Mouse (Mus musculus): Measurements from ENCODE around the gene Bhlhb9. TPM values are rescaled to one million over a fixed set of nuclear protein-coding genes. Genes with fewer than 3 reads are reported as not detected.

Bhlhb9 gene
- total RNA-seq, 2 experiments from 2014 or later: 2.3 to 5.3 TPM

DNA sequence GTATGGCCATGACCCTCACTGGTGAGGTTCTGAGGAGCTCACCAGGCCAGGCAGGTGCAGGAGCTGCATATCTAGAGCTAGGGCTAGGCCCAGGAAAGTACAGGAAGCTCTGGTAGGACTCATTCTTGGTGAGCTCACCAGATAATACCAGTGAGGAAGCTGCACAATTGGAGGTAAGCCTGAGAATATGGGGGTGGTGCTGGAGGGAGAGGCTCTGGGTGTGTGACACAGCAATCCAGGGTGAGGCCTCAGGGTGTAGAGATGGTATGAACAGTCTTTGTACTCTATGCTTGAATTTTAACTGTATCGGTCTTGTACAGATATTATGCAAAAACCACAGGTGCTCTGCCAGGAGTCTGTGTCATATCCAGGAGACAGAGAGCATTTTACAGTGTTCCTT lies 82.2 kb downstream of the Bhlhb9 start:
- intact Hi-C loops (cut with DNase I): no loop called here
- no peak for DNase-seq

DNA sequence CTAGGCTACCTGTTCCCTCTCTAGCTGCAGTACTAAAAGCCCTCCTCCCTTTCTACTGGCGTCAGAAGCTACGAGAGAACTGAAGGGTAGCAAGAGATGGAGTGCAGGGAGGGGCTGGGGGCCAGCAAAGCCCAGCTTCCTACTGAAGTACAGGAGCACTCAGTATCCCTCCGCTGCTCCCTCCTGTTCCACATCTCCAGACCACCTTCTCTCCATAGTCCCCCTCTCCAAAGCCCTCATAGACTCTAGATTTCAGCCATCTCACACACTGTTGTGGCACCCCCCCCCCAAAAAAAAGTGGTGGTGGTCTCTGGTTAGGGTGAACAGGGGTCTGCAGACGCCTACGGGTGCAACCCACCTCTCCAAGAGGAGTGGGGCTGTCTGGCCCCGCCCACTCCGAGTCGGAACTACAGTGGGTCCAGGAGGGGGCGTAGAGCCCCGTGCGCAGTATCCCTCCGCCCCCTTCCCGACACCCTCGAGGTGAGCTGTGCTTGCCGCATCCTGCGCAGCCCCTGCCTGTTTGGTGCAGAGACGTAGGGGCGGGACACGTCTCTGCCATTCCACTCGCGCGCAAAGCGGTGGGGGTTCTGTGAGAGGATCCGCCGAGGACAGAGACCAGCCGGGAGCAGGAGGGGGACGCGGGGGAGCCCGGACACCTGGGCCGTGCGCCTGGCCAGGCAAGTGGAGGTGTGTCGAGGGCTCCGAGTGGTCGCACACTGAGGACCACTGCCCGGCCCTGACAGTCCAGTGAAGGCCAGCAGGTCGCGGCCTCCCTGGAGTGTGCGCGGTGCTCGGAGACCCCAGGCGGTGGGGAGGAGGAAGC lies 88.2 kb downstream of the Bhlhb9 start:
- peak; percentile 21 for DNase-seq
- intact Hi-C loops (cut with DNase I): no loop called here

DNA sequence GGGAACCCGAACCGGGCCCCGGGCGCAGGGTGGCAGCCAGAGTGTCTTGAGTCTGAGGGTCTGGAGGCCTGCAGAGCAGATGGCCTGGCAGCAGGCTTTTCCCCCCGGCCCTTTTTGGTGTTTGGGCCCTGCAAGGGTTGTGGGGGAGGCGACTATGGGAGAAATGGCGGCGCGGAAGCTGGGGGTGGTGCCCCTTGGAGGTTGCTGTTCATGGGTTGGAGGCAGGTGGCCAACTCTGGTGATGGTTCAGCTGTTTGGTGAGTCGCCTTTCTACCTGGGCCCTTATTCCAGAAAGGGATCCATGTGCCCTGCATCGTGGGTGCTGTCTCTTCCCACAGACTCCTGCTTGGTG lies 88.8 kb downstream of the Bhlhb9 start:
- intact Hi-C loops (cut with DNase I): no loop called here
- peak in 1 of 2 experiments; percentile 4 for DNase-seq

DNA sequence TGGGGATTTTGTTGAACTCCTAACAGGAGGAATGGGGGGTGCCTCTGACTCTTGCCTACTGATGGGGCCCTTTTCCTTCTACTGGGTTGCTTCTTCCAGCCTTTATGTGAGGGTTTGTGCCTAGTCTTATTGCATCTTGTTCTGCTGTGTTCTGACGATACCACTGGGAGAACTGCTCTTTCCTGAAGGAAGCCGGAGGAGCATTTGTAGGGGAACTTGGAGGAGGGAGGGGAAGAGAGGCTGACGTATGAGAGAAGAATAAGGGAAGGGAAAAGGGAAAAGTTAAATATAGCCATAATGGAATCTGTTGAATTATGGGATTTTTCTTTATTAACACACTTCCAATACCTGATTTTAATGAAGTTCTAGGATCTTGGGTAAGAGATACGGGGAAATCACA lies 119.2 kb downstream of the Bhlhb9 start:
- intact Hi-C loops (cut with DNase I): no loop called here
- DNase-seq: no peak

DNA sequence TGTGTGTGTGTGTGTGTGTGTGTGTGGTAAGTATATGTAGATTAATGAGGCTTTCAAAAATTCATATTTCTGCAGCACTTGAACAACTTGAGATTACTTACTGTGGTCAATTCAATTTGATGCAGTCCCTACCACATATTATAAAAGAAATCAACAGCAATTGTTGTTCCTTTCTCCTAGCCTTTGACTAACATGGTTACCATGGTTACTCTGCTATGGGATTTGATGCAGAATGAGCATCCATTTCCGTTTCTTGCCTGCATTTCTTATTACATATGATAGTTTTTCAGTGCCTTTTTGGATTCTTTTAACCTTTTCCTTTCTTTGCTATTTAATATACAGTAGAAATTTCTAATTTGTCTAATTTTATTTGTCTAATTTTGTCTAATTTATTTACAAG lies 119.7 kb downstream of the Bhlhb9 start:
- intact Hi-C loops (cut with DNase I): no loop called here
- DNase-seq: no peak

DNA sequence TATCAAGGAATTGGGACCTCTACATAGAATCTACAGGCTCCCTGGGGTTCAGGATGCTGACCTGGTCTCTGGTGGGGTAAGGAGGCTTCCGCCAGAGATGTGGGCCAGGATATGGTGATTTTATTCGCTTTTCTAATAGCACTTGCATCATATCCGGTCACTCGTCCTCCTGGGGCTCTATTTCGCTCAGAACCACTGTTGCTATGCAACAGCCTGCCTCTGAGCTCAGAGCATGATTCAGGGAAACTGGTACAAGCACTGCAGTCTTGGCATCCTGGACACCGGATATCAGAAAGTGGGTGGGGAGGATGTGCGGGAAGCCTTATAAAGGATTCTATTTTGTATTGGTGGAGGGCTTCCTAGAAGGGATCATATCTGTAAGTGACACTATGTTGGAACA lies 124.8 kb downstream of the Bhlhb9 start:
- intact Hi-C loops (cut with DNase I): no loop called here
- DNase-seq: no peak

DNA sequence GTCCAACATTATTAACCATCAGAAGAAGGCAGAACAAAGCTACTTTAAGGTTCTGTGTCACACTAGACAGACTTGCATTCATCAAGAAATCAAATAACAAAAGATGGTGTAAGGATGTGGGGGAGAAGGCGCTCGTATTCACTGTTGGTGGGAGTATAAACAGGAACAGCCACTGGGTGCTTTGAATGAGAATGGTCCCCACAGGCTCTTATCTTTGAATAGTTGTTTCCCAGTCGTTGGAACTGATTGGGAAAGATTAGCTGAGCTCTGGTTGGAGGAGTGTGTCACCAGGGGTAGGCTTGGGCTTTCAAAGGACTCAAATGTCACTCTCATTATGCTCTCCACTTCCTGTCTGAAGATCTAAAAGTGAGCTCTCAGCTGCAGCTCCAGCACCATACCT lies 128.5 kb downstream of the Bhlhb9 start:
- no peak for DNase-seq
- intact Hi-C loops (cut with DNase I): no loop called here

DNA sequence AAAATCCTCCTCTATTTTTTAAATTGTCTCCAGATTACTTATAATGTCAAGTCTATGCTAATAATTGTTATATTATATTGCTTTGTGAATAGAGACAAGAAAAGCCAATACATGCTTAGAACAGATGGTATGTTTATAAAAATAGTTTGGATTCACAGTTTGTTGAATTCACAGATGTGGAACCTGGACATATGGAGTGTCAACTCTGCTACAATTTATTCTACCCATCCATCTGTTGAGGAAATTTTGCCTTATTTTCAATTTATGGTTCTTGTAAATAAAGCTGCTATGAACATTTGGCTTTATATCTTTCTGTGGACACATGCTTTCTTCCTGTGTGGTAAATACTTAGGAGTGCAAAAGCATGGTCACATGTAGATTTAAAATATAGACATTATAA lies 131.2 kb downstream of the Bhlhb9 start:
- intact Hi-C loops (cut with DNase I): no loop called here
- no peak for DNase-seq

DNA sequence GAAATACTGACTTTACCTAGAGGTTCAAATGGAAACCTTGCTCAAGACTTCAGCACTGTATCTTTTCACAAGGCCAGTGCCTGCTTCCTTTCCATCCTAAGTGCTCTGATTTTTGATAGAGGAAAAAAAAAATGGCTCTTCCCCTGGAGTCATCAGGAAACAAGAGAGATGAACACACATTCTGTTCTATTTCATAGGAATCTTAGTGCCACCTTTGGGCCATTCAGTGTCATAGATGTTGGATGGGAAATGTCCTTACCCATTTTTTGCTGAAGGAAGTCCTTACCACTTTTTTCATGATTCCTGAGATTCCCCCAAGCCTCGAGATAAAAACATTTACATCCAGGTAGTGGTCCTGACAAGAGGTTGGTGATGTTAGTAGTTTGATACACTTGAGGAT lies 139.1 kb downstream of the Bhlhb9 start:
- no peak for DNase-seq
- intact Hi-C loops (cut with DNase I): no loop called here

Small RNA genes within 50 kb of the gene (microRNA-seq; reads per million reads assigned to microRNA genes)
- gene Mir1970: 0 reads per million in 2 experiments

Other genes with a start within 250 kb of the Bhlhb9 start
- gene Nxf7, start 198.8 kb upstream of the Bhlhb9 start, total RNA-seq (2021): not detected
- not detected for gene Prame, start 169.9 kb upstream of the Bhlhb9 start, total RNA-seq (2021)
- not detected for gene Tcp11x2, start 103.8 kb upstream of the Bhlhb9 start, total RNA-seq (2021)
- gene Tmsb15a, start 72.3 kb upstream of the Bhlhb9 start, total RNA-seq (2021): not detected
- gene Armcx5, start 54.9 kb upstream of the Bhlhb9 start, total RNA-seq (2021): 1 to 10 TPM; 2.6 to 3.8 TPM
- gene Gprasp1, start 54.9 kb upstream of the Bhlhb9 start, total RNA-seq (2021): 10 to 100 TPM; 13.7 to 16.2 TPM
- 1 to 10 TPM in 1 of 2 experiments, under 1 TPM in 1; 0.72 to 1.9 TPM for gene Gprasp2, start 41.4 kb downstream of the Bhlhb9 start, total RNA-seq (2021)
- gene Arxes2, start 196.2 kb downstream of the Bhlhb9 start, total RNA-seq (2021): 1 to 10 TPM in 1 of 2 experiments, under 1 TPM in 1; 0.33 to 1.0 TPM
- gene Arxes1, start 235.8 kb downstream of the Bhlhb9 start, total RNA-seq (2021): not detected

Measured in gastrocnemius, postnatal 36 days (tissue).